Mouse (Mus musculus) brain, embryonic 14.5 days (tissue): ENCODE data around the gene Pld3. TPM values are rescaled to one million over a fixed set of nuclear protein-coding genes. Genes with fewer than 3 reads are reported as not detected.

ENCODE experiments used
- DNase-seq: peaks from one replicate; pipeline ENCODE4 v3.0.0-alpha.2; 2011; ENCODE audit warnings: low read depth
- CTCF ChIP-seq: fragments of 200-500 bp; IDR thresholded peaks from 2 replicates; pipeline ENCODE4 v1.5.1; 2012; ENCODE audit warnings: inconsistent platforms, mild to moderate bottlenecking, moderate library complexity, borderline replicate concordance; ENCODE audit not compliant: insufficient read depth, insufficient read length; ENCODE audit errors: extremely low read depth
- POLR2A ChIP-seq: fragments of 200-500 bp; IDR thresholded peaks from 2 replicates; pipeline ENCODE4 v1.6.1; 2012; ENCODE audit warnings: mild to moderate bottlenecking, inconsistent platforms, borderline replicate concordance; ENCODE audit not compliant: poor library complexity, insufficient read depth, insufficient read length, severe bottlenecking; ENCODE audit errors: extremely low read depth
- polyA plus RNA-seq: library from polyadenylated mRNA; depleted of rRNA; stranded (reverse); fragments of >200 nt; gene quantifications from 2 replicates; pipeline ENCODE4 v1.2.3, GENCODE M21; 2012

Gene Pld3
- polyA plus RNA-seq, 1 experiment, result 192 TPM

DNA sequence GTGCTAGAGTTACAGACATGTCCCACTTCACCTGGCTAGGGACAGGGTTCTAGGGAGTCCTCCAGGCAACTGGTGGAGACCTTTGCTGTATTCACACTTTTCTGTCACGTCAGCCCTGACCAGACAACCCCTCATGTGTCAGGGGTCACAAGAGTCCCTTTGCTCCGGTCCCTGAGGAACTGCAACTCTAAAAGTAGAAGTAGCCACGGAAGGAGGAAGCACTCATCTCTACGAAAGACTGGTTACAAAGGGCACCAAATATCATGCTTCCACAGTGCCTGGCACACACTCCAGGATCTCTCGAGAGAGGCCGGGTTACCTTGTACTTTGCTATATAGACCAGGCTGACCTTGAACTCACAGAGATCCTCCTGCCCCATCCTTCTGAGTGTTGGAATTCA, 16.4 kb downstream of the Pld3 start:
- TF ChIP-seq CTCF, result no peak
- TF ChIP-seq POLR2A, result no peak

DNA sequence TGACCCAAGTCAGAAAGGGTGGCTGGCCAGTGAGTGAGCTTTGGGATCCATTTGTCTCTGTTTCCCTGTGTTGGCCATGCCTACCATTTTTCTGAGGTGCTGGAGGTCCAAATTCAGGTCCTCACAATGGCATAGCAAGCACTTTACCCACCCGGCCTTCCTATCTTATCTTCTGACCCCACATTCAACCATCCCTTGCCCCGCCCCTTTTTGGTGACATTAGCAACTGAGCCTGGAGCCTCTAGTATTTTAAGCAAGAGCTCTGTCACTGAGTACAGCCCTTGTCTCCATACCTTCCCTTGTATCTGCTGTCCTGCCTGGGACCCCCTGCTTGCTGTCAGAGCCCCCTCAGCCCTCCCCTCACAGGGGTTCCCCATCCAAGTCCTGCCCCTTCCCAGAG, 17.6 kb downstream of the Pld3 start:
- DNase-seq, result no peak
- TF ChIP-seq CTCF (no peak), POLR2A (no peak)

More for the DNA sequence above, 16.4 kb downstream of the Pld3 start:
- DNase-seq, result no peak

DNA sequence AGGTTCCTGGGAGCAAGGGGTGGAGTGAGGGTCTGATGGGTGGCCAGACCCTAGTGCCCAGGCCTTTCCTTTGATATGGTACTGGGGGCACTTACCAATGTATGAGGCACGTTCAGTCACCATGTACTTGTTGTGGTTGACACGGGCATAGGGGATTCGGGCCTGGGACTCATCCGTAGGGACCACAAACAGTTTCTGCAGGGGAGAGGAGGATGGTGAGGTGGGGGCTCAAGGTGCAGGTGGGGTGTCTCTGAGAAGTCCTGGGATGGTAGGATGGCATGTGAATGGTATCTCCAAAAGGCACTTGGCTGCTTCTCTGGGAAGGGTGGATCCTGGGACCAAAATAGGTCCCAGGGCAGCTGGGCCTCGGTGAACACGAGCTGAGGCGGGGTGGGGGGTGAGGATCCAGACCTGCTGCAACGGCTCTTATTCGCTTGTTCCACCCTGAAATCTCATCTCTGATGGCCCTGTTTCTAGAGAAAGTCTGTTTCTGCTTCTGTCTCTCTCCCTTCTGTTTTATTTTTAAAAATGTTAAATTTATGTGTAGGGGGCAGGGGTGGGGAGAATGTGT, 20.5 kb downstream of the Pld3 start:
- TF ChIP-seq POLR2A (no peak), CTCF (no peak)
- DNase-seq, result no peak

DNA sequence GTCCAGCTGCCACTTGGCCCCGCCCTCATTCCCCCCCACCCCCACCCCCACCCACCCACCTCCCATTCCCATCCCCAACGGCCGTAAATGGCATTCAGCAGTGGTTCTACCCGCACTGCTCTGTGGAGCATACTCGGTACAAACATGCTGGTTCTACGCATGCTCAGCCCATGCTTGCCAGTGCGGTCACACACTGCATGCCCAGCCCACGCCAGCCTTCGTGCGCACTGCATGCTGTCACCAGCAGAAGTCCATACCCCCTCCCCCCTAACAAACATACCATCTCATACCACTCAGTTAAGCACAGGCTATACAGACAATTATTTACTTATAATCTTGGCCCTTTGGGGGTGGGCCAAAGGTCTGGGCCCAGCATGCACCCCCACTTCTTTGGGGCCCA, 21.3 kb downstream of the Pld3 start:
- DNase-seq, result no peak
- no peak for TF ChIP-seq POLR2A
- TF ChIP-seq CTCF, result no peak

DNA sequence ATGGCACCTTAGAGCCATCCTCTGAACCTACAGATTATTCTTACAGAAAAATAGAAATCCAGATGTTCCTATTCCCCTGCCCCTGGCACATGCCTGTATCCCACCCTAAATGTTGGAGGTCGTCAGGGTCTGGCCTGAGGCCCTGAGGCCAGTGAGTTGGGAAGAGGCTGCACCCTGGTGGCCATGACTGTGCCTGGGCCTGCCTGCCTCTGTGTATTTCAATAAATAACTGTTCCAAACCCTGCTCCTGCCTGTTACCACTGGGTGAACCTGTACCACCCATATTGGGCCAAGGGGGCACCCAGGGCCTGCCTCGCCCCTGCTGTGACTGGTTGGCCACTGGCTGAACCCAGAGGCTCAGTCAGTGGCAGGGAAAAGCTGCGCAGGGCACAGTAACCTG, 22.1 kb downstream of the Pld3 start:
- TF ChIP-seq CTCF (0 out of 2 replicates have a peak, but pooled peaks have one; percentile 23), POLR2A (no peak)
- no peak for DNase-seq

DNA sequence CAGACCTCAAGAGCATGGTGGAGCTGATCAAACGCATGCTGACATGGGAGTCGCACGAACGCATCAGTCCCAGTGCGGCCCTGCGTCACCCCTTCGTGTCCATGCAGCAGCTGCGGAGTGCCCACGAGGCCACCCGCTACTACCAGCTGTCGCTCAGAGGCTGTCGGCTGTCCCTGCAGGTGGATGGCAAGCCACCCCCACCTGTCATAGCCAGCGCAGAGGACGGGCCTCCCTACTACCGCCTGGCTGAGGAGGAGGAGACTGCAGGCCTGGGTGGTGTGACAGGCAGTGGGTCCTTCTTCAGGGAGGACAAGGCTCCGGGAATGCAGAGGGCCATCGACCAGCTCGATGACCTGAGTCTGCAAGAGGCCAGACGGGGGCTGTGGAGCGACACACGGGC, 23.9 kb downstream of the Pld3 start:
- TF ChIP-seq POLR2A (no peak), CTCF (no peak)
- no peak for DNase-seq

DNA sequence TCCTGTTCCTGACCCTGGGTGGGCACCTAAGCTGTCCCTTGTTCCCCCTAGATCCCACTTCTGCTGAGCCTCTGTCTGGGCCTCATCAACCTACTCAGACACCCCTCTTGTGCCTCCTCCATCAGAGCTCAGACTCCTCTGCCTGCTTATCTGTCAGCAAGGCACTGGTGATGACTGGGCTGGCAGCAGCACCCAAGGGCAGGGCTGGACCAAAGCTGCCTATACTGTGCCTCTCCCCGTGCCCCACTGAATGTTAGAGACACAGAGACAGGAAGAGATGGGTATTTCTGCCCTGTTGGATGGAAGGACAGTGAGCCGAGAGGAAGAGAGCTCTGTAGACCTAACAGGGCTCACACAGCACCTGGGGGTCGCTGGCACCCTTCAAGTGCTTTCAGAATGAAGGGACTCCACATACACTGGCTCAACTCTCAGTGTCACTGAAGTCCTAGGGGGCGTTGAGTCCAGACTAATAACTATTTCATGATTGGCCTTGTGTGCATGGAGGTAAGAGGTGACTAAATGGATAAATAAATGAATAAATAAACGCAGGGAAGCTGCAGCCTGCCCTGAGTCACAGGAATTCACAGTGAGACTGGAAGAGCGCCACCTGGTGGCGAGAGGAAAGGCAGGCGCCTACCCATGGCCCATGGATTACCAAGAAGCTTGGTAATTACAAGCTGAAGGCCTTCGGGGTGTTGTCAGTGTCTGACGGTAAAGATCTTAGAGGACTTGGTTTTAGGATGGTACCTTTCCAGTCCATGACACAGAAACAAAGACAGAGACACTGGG, 26.8 kb downstream of the Pld3 start:
- TF ChIP-seq CTCF, result peak; percentile 99
- no peak for TF ChIP-seq POLR2A

DNA sequence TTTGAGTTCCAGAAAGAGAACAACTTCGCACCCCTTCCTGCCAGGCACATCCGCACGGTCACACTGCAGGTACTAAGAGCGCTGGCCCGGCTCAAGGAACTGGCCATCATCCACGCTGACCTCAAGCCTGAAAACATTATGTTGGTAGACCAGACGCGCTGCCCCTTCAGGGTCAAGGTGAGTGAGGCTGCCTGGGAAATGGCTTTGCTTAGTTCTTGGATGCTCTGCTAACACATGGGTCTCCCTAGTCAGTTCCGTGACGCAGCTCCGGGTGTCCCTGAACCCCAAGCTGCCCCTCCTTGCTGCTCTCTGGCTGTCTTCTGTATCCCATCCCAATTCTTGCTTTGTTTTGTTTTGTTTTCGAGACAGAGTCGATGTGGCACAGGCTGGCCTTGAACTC, 29.2 kb downstream of the Pld3 start:
- TF ChIP-seq CTCF (no peak), POLR2A (no peak)
- no peak for DNase-seq

More for the DNA sequence above, 26.8 kb downstream of the Pld3 start:
- DNase-seq, result peak; percentile 89

DNA sequence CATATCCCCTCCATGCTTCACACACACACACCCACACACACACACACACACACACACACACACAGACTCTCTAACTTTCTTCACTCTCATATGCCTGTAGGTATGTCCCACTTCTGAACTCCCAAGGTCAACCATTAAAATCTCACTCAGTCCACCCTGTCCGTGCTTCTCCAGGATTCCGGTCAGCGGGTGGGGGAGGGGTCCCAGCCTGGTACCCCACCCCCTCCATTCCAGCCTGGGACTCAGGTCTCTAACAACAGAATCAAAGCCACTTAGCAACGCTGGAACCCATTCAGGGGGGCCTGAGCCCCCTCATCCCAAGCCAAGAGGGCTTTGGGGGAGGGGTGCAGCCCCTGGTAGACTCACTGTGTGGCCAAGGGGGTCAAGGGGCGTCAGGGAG, 30.1 kb downstream of the Pld3 start, which contains the start of gene Hipk4:
Hipk4 (plus strand) TSS at position 301 of the 400 bp plus-strand sequence.
- no peak for TF ChIP-seq POLR2A
- no peak for TF ChIP-seq CTCF
- DNase-seq, result no peak

DNA sequence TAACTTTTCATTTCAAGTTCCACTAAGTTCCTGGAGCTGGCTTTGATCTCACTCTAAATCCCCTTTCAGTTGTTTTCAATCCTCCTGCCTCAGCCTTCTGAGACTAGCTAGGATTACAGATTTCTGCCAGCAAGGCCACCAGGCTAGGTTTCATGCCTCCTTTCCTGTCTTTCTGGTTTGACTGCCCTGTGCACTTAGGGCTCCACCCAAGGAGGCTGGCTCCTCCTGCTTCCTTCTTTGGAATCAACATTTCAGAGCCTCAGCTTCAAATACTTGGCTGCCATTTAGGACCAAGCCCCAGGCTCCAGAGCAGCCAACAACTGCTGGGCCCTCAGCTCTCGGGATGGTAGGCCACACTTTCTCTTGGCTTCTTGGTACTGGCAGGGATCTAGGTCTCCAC, 32.4 kb downstream of the Pld3 start:
- DNase-seq, result no peak
- no peak for TF ChIP-seq CTCF
- TF ChIP-seq POLR2A, result no peak

DNA sequence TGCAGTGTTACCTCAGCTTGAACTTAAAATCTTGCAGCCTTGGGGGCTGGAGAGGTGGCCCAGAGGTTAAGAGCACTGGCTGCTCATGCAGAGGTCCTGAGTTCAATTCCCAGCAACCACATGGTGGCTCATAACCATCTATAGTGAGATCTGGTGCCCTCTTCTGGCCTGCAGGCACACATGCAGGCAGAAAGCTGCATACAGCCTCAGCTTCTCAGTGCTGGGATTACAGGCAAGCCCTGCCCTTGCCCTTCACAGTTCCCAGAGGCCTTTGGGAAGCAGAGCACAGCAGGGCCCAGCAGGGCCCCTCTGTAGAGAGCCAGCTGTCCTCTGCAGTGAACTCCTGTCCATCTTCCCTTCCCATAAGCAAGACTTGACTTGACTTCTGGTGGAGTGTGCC, 32.9 kb downstream of the Pld3 start:
- TF ChIP-seq CTCF, result no peak
- no peak for DNase-seq

DNA sequence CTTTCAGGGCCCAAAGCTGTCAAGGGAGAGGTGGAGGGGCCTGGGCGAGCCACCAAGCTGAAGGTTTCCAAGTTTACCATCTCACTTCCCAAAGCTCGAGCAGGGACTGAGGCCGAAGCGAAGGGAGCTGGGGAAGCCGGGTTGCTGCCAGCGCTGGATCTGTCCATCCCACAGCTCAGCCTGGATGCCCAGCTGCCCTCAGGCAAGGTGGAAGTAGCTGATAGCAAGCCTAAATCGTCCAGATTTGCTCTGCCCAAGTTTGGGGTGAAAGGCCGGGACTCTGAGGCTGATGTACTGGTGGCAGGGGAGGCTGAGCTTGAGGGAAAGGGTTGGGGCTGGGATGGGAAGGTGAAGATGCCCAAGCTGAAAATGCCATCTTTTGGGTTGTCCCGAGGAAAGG, 34.7 kb downstream of the Pld3 start:
- TF ChIP-seq CTCF (no peak), POLR2A (no peak)
- no peak for DNase-seq
